Mouse (Mus musculus): Measurements from ENCODE around the gene 1700067K01Rik.

Gene 1700067K01Rik

DNA sequence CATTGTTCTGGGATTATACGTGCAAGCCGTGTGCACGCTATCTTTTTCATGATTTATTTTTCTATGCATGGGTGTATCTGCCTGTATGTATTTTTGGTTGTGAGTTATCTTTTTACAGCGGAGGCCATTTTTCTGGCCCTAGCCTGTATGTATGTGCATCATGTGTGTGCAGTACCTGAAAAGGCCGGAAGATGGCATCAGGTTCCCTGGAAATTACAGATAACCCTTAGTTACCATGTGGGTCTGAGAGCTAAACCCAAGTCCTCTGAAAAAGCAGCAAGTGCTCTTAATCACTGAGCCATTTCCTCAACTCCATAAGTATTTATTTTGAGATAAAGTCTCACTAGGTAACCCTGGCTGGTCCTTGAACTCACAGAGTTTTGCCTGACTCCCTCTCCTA lies 51.9 kb downstream of the 1700067K01Rik start:
- no peak for DNase-seq (ENCODE audit: low spot score)
